8 mouse cellular contexts compared by ENCODE assay signal in genomic region chr4:134252131-134252910, GRCm38 (mm10). TPM values are rescaled to one million over a fixed set of nuclear protein-coding genes. Genes with fewer than 3 reads are reported as not detected.
A peak's percentile ranks its signal among the peaks of the same experiment; 100 is the strongest.
DNase-seq lines count a peak whose midpoint lies in the region; ATAC-seq lines count a peak whose summit lies in the region.

No protein-coding gene starts in this region.

- DNase-seq in right cerebral cortex, postnatal 4 days = peak; percentile 38
- DNase-seq in right cerebral cortex, postnatal 36 days (ENCODE audit: low spot score in 2 of 2) = no peak
- DNase-seq in left cerebral cortex, adult 18-20 months (ENCODE audit: low spot score in 2 of 2) = no peak
- no peak for DNase-seq in frontal cortex, postnatal 14 days (ENCODE audit: low spot score in 2 of 2)
- DNase-seq in cerebellum, postnatal 25 days = no peak

- WGBS in heart, embryonic 13.5 days = 17% methylated on average over 22 of the region's 22 CpGs
- WGBS in limb, embryonic 13.5 days = 9% methylated on average over 22 of the region's 22 CpGs
- 3% methylated on average over 22 of the region's 22 CpGs for WGBS in neural tube, embryonic 14.5 days

- no peak for ATAC-seq in heart, embryonic 13.5 days (ENCODE audit: extremely low read depth, insufficient number of reproducible peaks, low FRiP score, low TSS enrichment)
- ATAC-seq in limb, embryonic 13.5 days (ENCODE audit: low FRiP score, low read depth) = no peak
- no peak; the same call in 1 of the 2 replicates for ATAC-seq in neural tube, embryonic 14.5 days (ENCODE audit: low read depth)

- no peaks in the 10 kb centered on the region for H3K9me3 ChIP-seq in heart, embryonic 13.5 days
- H3K9me3 ChIP-seq in limb, embryonic 13.5 days = no peaks in the 10 kb centered on the region
- no peaks in the 10 kb centered on the region for H3K9me3 ChIP-seq in neural tube, embryonic 14.5 days (ENCODE audit: control insufficient read depth, low read length)

- H3K9ac ChIP-seq in heart, embryonic 13.5 days = peak overlapping the region; percentile 77
- H3K9ac ChIP-seq in limb, embryonic 13.5 days = peak overlapping the region; percentile 69
- H3K9ac ChIP-seq in neural tube, embryonic 14.5 days (replicated peaks; ENCODE audit: low read depth, low read length) = peak overlapping the region; percentile 64

- peak overlapping the region; percentile 96 for H3K4me2 ChIP-seq in heart, embryonic 13.5 days
- H3K4me2 ChIP-seq in limb, embryonic 13.5 days (replicated peaks) = peak overlapping the region; percentile 93
- peak overlapping the region; percentile 71 for H3K4me2 ChIP-seq in neural tube, embryonic 14.5 days (ENCODE audit: low read depth, low read length)

- peaks cover 77% of the 10 kb centered on the region for H3K27me3 ChIP-seq in heart, embryonic 13.5 days (replicated peaks)
- H3K27me3 ChIP-seq in limb, embryonic 13.5 days = peaks cover 90% of the 10 kb centered on the region
- peaks cover 23% of the 10 kb centered on the region for H3K27me3 ChIP-seq in neural tube, embryonic 14.5 days (ENCODE audit: control insufficient read depth, insufficient read depth, low read length)

- peaks cover 81% of the 10 kb centered on the region for H3K4me1 ChIP-seq in heart, embryonic 13.5 days
- H3K4me1 ChIP-seq in limb, embryonic 13.5 days = peaks cover 71% of the 10 kb centered on the region
- H3K4me1 ChIP-seq in neural tube, embryonic 14.5 days (ENCODE audit: control insufficient read depth, insufficient read depth, low read length) = peaks cover 16% of the 10 kb centered on the region; the same call in 1 of the 2 replicates

- H3K4me3 ChIP-seq in heart, embryonic 13.5 days = peak overlapping the region; percentile 60
- peak overlapping the region; percentile 56 for H3K4me3 ChIP-seq in limb, embryonic 13.5 days
- H3K4me3 ChIP-seq in neural tube, embryonic 14.5 days (ENCODE audit: low read depth, low read length) = peak overlapping the region; percentile 51

- H3K36me3 ChIP-seq in heart, embryonic 13.5 days = no peaks in the 10 kb centered on the region
- no peaks in the 10 kb centered on the region for H3K36me3 ChIP-seq in limb, embryonic 13.5 days
- no peaks in the 10 kb centered on the region for H3K36me3 ChIP-seq in neural tube, embryonic 14.5 days (ENCODE audit: control insufficient read depth, insufficient read depth, low read length)

- peak overlapping the region; percentile 58; the same call in 1 of the 2 replicates for H3K27ac ChIP-seq in heart, embryonic 13.5 days (replicated peaks)
- peak overlapping the region; percentile 10; the same call in 1 of the 2 replicates for H3K27ac ChIP-seq in limb, embryonic 13.5 days
- H3K27ac ChIP-seq in neural tube, embryonic 14.5 days (ENCODE audit: low read depth, low read length) = peak overlapping the region; percentile 75; the same call in 1 of the 2 replicates

RNA-seq across cellular contexts. Expression of gene Grrp1, which starts 1.6 kb away (rescaled TPM):
- polyA plus RNA-seq in heart, embryonic 13.5 days (2015; fragmentation: Nextera tagmentation; extraction: Ambion mirVana) = 4.3 and 5.0 TPM in 2 replicates
- 4.7 and 5.3 TPM in 2 replicates for polyA plus RNA-seq in limb, embryonic 13.5 days (2015; fragmentation: Nextera tagmentation; extraction: Ambion mirVana)
- polyA plus RNA-seq in neural tube, embryonic 14.5 days (2014; fragmentation: Nextera tagmentation; extraction: Ambion mirVana) = 13.4 and 15.4 TPM in 2 replicates
- 1 to 10 TPM; 2.2 to 3.8 TPM for total RNA-seq in left cerebral cortex, adult 18-20 months (2021)

RNA-seq across cellular contexts. Expression of gene Gm30191, which starts 5.6 kb away (rescaled TPM):
- polyA plus RNA-seq in heart, embryonic 13.5 days (2015; fragmentation: Nextera tagmentation; extraction: Ambion mirVana) = not detected in 2 replicates
- polyA plus RNA-seq in limb, embryonic 13.5 days (2015; fragmentation: Nextera tagmentation; extraction: Ambion mirVana) = not detected in 2 replicates
- polyA plus RNA-seq in neural tube, embryonic 14.5 days (2014; fragmentation: Nextera tagmentation; extraction: Ambion mirVana) = not detected in 2 replicates
- total RNA-seq in left cerebral cortex, adult 18-20 months (2021) = not detected

RNA-seq across cellular contexts. Expression of gene Zfp593, which starts 6.9 kb away (rescaled TPM):
- polyA plus RNA-seq in heart, embryonic 13.5 days (2015; fragmentation: Nextera tagmentation; extraction: Ambion mirVana) = 9.2 and 9.9 TPM in 2 replicates
- polyA plus RNA-seq in limb, embryonic 13.5 days (2015; fragmentation: Nextera tagmentation; extraction: Ambion mirVana) = 15.6 and 17.8 TPM in 2 replicates
- 12.4 and 15.6 TPM in 2 replicates for polyA plus RNA-seq in neural tube, embryonic 14.5 days (2014; fragmentation: Nextera tagmentation; extraction: Ambion mirVana)
- 10 to 100 TPM; 11.6 to 12.2 TPM for total RNA-seq in left cerebral cortex, adult 18-20 months (2021)

RNA-seq across cellular contexts. Expression of gene E130218I03Rik, which starts 8.9 kb away (rescaled TPM):
- polyA plus RNA-seq in heart, embryonic 13.5 days (2015; fragmentation: Nextera tagmentation; extraction: Ambion mirVana) = 0.17 and 0.21 TPM in 2 replicates
- polyA plus RNA-seq in limb, embryonic 13.5 days (2015; fragmentation: Nextera tagmentation; extraction: Ambion mirVana) = 0.23 and 0.66 TPM in 2 replicates
- 0.44 TPM in 1 of 2 replicates, not detected in the other for polyA plus RNA-seq in neural tube, embryonic 14.5 days (2014; fragmentation: Nextera tagmentation; extraction: Ambion mirVana)
- total RNA-seq in left cerebral cortex, adult 18-20 months (2021) = not detected

RNA-seq across cellular contexts. Expression of gene Cnksr1, which starts 14.1 kb away (rescaled TPM):
- polyA plus RNA-seq in heart, embryonic 13.5 days (2015; fragmentation: Nextera tagmentation; extraction: Ambion mirVana) = 1.3 and 1.5 TPM in 2 replicates
- polyA plus RNA-seq in limb, embryonic 13.5 days (2015; fragmentation: Nextera tagmentation; extraction: Ambion mirVana) = 1.8 and 2.0 TPM in 2 replicates
- 0.16 TPM in 1 of 2 replicates, not detected in the other for polyA plus RNA-seq in neural tube, embryonic 14.5 days (2014; fragmentation: Nextera tagmentation; extraction: Ambion mirVana)
- under 1 TPM; 0.54 to 0.81 TPM for total RNA-seq in left cerebral cortex, adult 18-20 months (2021)

Comparison
In these comparisons a context has a peak if more than half of its experiments do, and no peak if none do; other contexts are left out.
1. H3K27ac ChIP-seq: peak in every context shown above with its lines; median percentile 75 in neural tube, embryonic 14.5 days; 58 in heart, embryonic 13.5 days; 10 in limb, embryonic 13.5 days.